Mouse (Mus musculus) C2C12 (cell line): Measurements from ENCODE around the gene Acsf3. TPM values are rescaled to one million over a fixed set of nuclear protein-coding genes. Genes with fewer than 3 reads are reported as not detected.

Experiments used
- H3K27me3 ChIP-seq: one replicate; pipeline ENCODE4 v1.6.1; 2011; ENCODE audit not compliant: control insufficient read depth, insufficient read depth, insufficient read length
- H3K36me3 ChIP-seq: one replicate; pipeline ENCODE4 v1.6.1; 2011; ENCODE audit not compliant: control insufficient read depth, insufficient read depth
- H3K4me3 ChIP-seq: one replicate; pipeline ENCODE4 v1.5.1; 2011; ENCODE audit warnings: mild to moderate bottlenecking, control low read depth; ENCODE audit not compliant: poor library complexity, insufficient read depth, severe bottlenecking
- H3K79me2 ChIP-seq: one replicate; pipeline ENCODE4 v1.6.1; 2011; ENCODE audit not compliant: control insufficient read depth, insufficient read depth
- H3K79me3 ChIP-seq: one replicate; pipeline ENCODE4 v1.6.1; 2011; ENCODE audit warnings: low read depth, control low read depth
- H3ac ChIP-seq: one replicate; pipeline ENCODE3; 2011; ENCODE audit warnings: low read depth; ENCODE audit not compliant: control insufficient read depth, insufficient read length
- CEBPB ChIP-seq: IDR thresholded peaks from one replicate; pipeline ENCODE4 v1.6.1; 2011; ENCODE audit warnings: low read depth, mild to moderate bottlenecking, control low read depth, moderate library complexity
- CTCF ChIP-seq: IDR thresholded peaks from one replicate; pipeline ENCODE4 v1.5.1; 2011; ENCODE audit not compliant: control insufficient read depth, insufficient read depth, insufficient read length
- FOSL1 ChIP-seq: IDR thresholded peaks from one replicate; pipeline ENCODE4 v1.8.0; 2011; ENCODE audit warnings: mild to moderate bottlenecking, low read length; ENCODE audit not compliant: poor library complexity, insufficient read depth, severe bottlenecking
- MAX ChIP-seq: IDR thresholded peaks from one replicate; pipeline ENCODE4 v1.6.1; 2011; ENCODE audit warnings: mild to moderate bottlenecking, control low read depth
- MYOD1 ChIP-seq: IDR thresholded peaks from one replicate; pipeline ENCODE4 v1.6.1; 2011; ENCODE audit warnings: low read depth; ENCODE audit not compliant: control insufficient read depth, insufficient read length
- MYOG ChIP-seq: IDR thresholded peaks from one replicate; pipeline ENCODE4 v1.6.1; 2011; ENCODE audit not compliant: control insufficient read depth, insufficient read length; ENCODE audit errors: extremely low read depth
- USF1 ChIP-seq: IDR thresholded peaks from one replicate; pipeline ENCODE4 v1.6.1; 2011; ENCODE audit warnings: low read depth, mild to moderate bottlenecking, control low read depth, moderate library complexity
- polyA plus RNA-seq: library from polyadenylated mRNA; unstranded; fragments of >200 nt; fragmentation: generic; extraction: Trizol; gene quantifications from one replicate; pipeline ENCODE4 v1.2.1, GENCODE M21; 2012; ENCODE audit warnings: missing spikeins

The Acsf3 gene
- polyA plus RNA-seq, 1 experiment, result 6.1 TPM

DNA sequence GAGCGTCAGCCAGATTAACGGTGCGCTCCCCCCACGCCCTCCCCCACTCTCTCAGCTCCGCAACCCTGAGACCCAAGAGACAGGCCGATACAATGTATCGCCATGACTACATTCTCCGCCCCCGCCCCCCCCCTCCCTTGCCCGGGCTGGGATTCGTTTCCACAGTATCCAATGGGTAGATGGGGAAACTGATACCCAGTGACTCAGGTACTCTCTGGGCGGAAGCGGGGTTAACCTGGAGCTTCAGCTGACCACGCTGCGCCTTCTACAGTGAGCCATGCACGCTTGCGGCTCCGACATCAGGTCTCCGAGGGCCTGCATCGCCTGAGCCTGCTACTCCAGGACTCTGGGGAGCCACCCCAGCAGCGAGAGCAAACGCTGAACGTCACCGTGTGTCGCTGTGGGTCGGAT, 89.4 kb downstream of the Acsf3 start:
- H3K4me3 ChIP-seq, result no peak overlapping the region
- peaks cover 4% of the 10 kb centered on the region for H3K36me3 ChIP-seq
- H3K27me3 ChIP-seq, result no peaks in the 10 kb centered on the region
- TF ChIP-seq MYOG (no peak), CEBPB (no peak), FOSL1 (no peak), CTCF (no peak), MYOD1 (no peak), USF1 (no peak), MAX (no peak)
- no peak overlapping the region for H3ac ChIP-seq
- no peaks in the 10 kb centered on the region for H3K79me2 ChIP-seq
- H3K79me3 ChIP-seq, result no peaks in the 10 kb centered on the region

DNA sequence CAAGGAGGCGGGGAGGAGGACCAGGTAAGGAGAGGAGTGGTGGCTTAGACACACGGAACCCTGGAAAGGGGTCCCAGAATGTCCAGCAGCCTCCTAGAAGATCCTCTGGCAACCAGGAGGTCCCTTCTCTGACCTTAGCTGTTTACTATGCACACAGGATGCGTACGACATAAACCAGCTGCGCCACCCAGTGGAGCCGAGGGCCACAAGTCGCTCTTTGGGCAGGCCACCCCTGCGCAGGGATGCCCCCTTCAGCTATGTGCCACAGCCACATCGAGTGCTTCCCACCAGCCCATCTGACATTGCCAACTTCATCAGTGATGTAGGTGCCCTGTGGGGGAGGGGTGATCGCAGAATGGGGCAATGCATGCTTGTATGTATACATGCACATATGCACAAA, 90.2 kb downstream of the Acsf3 start:
- Histone ChIP-seq H3K4me3 (no peak overlapping the region), H3K36me3 (peaks cover 4% of the 10 kb centered on the region), H3K79me2 (no peaks in the 10 kb centered on the region), H3K27me3 (no peaks in the 10 kb centered on the region), H3ac (no peak overlapping the region), H3K79me3 (no peaks in the 10 kb centered on the region)
- TF ChIP-seq FOSL1, result no peak
- no peak for TF ChIP-seq CEBPB
- no peak for TF ChIP-seq USF1

DNA sequence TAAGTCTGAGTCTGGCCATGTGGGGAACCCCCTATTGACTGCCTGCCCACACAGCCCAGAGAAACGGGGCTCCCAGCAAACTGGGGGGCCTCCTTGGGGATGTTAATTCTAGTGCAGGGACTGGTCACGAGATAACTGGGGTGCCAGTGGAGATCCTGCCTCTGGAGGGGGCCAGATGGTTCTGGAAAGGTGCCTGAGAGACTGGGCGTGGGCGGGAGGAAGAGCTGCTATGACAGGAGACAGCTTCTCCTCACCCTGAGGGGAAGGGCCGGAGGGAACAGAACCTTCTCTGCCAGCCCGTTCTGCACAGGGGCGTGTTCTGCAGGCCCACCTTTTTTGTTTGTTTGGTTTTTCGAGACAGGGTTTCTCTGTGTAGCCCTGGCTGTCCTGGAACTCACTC, 90.9 kb downstream of the Acsf3 start:
- TF ChIP-seq MYOG (no peak), MAX (no peak), MYOD1 (no peak), USF1 (no peak), CTCF (no peak)
- Histone ChIP-seq H3K36me3 (peaks cover 4% of the 10 kb centered on the region), H3K27me3 (no peaks in the 10 kb centered on the region), H3K79me3 (no peaks in the 10 kb centered on the region), H3ac (no peak overlapping the region), H3K79me2 (no peaks in the 10 kb centered on the region), H3K4me3 (no peak overlapping the region)

Other genes starting within 250 kb of the Acsf3 start
- 107 TPM for gene Piezo1, start 224.2 kb upstream of the Acsf3 start, polyA plus RNA-seq
- gene Cdt1, start 207.5 kb upstream of the Acsf3 start, polyA plus RNA-seq, result 79.5 TPM
- 615 TPM for gene Aprt, start 198.6 kb upstream of the Acsf3 start, polyA plus RNA-seq
- 9.8 TPM for gene Galns, start 164.0 kb upstream of the Acsf3 start, polyA plus RNA-seq
- gene Trappc2l, start 163.8 kb upstream of the Acsf3 start, polyA plus RNA-seq, result 70.2 TPM
- not detected for gene Pabpn1l, start 152.7 kb upstream of the Acsf3 start, polyA plus RNA-seq
- 0.15 TPM for gene Cbfa2t3, start 76.4 kb upstream of the Acsf3 start, polyA plus RNA-seq
- 108 TPM for gene Cdh15, start 72.5 kb downstream of the Acsf3 start, polyA plus RNA-seq